Mouse (Mus musculus) myocyte (in vitro differentiated cells): ENCODE measurements at regions not wholly inside any gene's neighbourhood (a gene's known extent, or its start where the extent isn't known, plus 50 kb on each side); places are given as distances from the start of the nearest gene placed in this dataset.

Experiments
- H3K27me3 ChIP-seq: one replicate; pipeline ENCODE4 v1.6.1; 2011; ENCODE audit not compliant: control insufficient read depth, insufficient read depth, insufficient read length
- H3K36me3 ChIP-seq: one replicate; pipeline ENCODE4 v1.6.1; 2011; ENCODE audit not compliant: control insufficient read depth, insufficient read depth
- H3K4me2 ChIP-seq: one replicate; pipeline ENCODE4 v1.6.1; 2011; ENCODE audit warnings: low read depth, control low read depth
- H3K4me3 ChIP-seq: one replicate; pipeline ENCODE4 v1.5.1; 2011; ENCODE audit warnings: mild to moderate bottlenecking, control low read depth, moderate library complexity
- H3K79me2 ChIP-seq: one replicate; pipeline ENCODE4 v1.6.1; 2011; ENCODE audit not compliant: control insufficient read depth, insufficient read depth
- H3ac ChIP-seq: one replicate; pipeline ENCODE4 v1.6.1; 2011; ENCODE audit not compliant: control insufficient read depth, insufficient read length
- CEBPB ChIP-seq: IDR thresholded peaks from 2 replicates; pipeline ENCODE4 v1.6.1; 2011; ENCODE audit warnings: mild to moderate bottlenecking, moderate library complexity; ENCODE audit not compliant: poor library complexity, insufficient read depth, severe bottlenecking
- E2F4 ChIP-seq: IDR thresholded peaks from one replicate; pipeline ENCODE4 v1.6.1; 2011; ENCODE audit warnings: mild to moderate bottlenecking, control low read depth, moderate library complexity; ENCODE audit not compliant: insufficient read depth
- MAX ChIP-seq: IDR thresholded peaks from one replicate; pipeline ENCODE4 v1.6.1; 2011; ENCODE audit warnings: low read depth, mild to moderate bottlenecking, control low read depth
- MYOD1 ChIP-seq, 3 experiments: IDR thresholded peaks; one replicate each; pipeline ENCODE4 v1.6.1; 2011; ENCODE audit warnings: control low read depth in 2 of 3, low read depth in 2 of 3, mild to moderate bottlenecking in 2 of 3, moderate library complexity in 1 of 3; ENCODE audit not compliant: insufficient read length in 2 of 3, control insufficient read depth in 1 of 3
- MYOG ChIP-seq, 3 experiments: IDR thresholded peaks; one replicate each; pipeline ENCODE4 v1.6.1; 2011; ENCODE audit warnings: control low read depth in 2 of 3, low read depth in 2 of 3, mild to moderate bottlenecking in 2 of 3; ENCODE audit not compliant: insufficient read length in 2 of 3, control insufficient read depth in 1 of 3, insufficient read depth in 1 of 3
- POLR2A ChIP-seq: IDR thresholded peaks from one replicate; pipeline ENCODE4 v1.6.1; 2011; ENCODE audit warnings: low read depth, mild to moderate bottlenecking, control low read depth, moderate library complexity; ENCODE audit not compliant: insufficient read length
- POLR2AphosphoS2 ChIP-seq: IDR thresholded peaks from one replicate; pipeline ENCODE4 v1.6.1; 2011; ENCODE audit warnings: low read depth, control low read depth; ENCODE audit not compliant: insufficient read length
- REST ChIP-seq: IDR thresholded peaks from one replicate; pipeline ENCODE4 v1.6.1; 2011; ENCODE audit warnings: mild to moderate bottlenecking, control low read depth, moderate library complexity; ENCODE audit not compliant: insufficient read depth, insufficient read length
- SRF ChIP-seq: IDR thresholded peaks from one replicate; pipeline ENCODE4 v1.6.1; 2011; ENCODE audit warnings: low read depth; ENCODE audit not compliant: control insufficient read depth, insufficient read length
- TCF12 ChIP-seq: IDR thresholded peaks from one replicate; pipeline ENCODE4 v1.6.1; 2011; ENCODE audit warnings: mild to moderate bottlenecking, control low read depth; ENCODE audit not compliant: poor library complexity, insufficient read depth, severe bottlenecking
- TCF3 ChIP-seq: IDR thresholded peaks from one replicate; pipeline ENCODE4 v1.6.1; 2011; ENCODE audit warnings: low read depth, control low read depth; ENCODE audit not compliant: insufficient read length
- USF1 ChIP-seq: IDR thresholded peaks from one replicate; pipeline ENCODE4 v1.6.1; 2011; ENCODE audit warnings: low read depth, mild to moderate bottlenecking, control low read depth, moderate library complexity

- Histone ChIP-seq H3K4me2 (no peak overlapping the region), H3K36me3 (no peaks in the 10 kb centered on the region), H3K79me2 (no peaks in the 10 kb centered on the region), H3K27me3 (no peaks in the 10 kb centered on the region), H3ac (no peak overlapping the region), H3K4me3 (no peak overlapping the region)
- TF ChIP-seq TCF3 (no peak), POLR2A (no peak), REST (no peak), MAX (no peak), SRF (no peak), TCF12 (no peak), MYOD1 (IDR thresholded peaks at IDR 0.05; ENCODE audit: control insufficient read depth in 1 of 3, insufficient read length in 2 of 3, low read depth in 2 of 3) (no peak), E2F4 (no peak), MYOG (IDR thresholded peaks at IDR 0.05; ENCODE audit: control insufficient read depth in 1 of 3, insufficient read depth in 1 of 3, insufficient read length in 2 of 3, low read depth in 2 of 3) (no peak)
Measured at GRCm38 (mm10) chr3:50869211-50869610, 355.0 kb upstream of the Noct start.

GRCm38 (mm10) chr3:50879050-50879449, 345.2 kb upstream of the Noct start:
- H3K36me3 ChIP-seq = no peaks in the 10 kb centered on the region
- TF ChIP-seq POLR2AphosphoS2 (no peak), USF1 (no peak), TCF12 (no peak), MAX (no peak), MYOG (IDR thresholded peaks at IDR 0.05; ENCODE audit: control insufficient read depth in 1 of 3, insufficient read depth in 1 of 3, insufficient read length in 2 of 3, low read depth in 2 of 3) (no peak), POLR2A (no peak), TCF3 (no peak), MYOD1 (IDR thresholded peaks at IDR 0.05; ENCODE audit: control insufficient read depth in 1 of 3, insufficient read length in 2 of 3, low read depth in 2 of 3) (no peak), E2F4 (no peak), SRF (no peak), REST (no peak), CEBPB (no peak)

GRCm38 (mm10) chr3:50879595-50879994, 344.7 kb upstream of the Noct start:
- no peak for TF ChIP-seq POLR2AphosphoS2
- no peak for TF ChIP-seq MAX
- TF ChIP-seq CEBPB = no peak
- no peak for TF ChIP-seq MYOG (IDR thresholded peaks at IDR 0.05; ENCODE audit: control insufficient read depth in 1 of 3, insufficient read depth in 1 of 3, insufficient read length in 2 of 3, low read depth in 2 of 3)
- no peak for TF ChIP-seq POLR2A
- TF ChIP-seq TCF3 = no peak
- no peak for TF ChIP-seq E2F4
- Histone ChIP-seq H3K4me2 (no peak overlapping the region), H3K27me3 (no peaks in the 10 kb centered on the region), H3K36me3 (no peaks in the 10 kb centered on the region), H3ac (no peak overlapping the region), H3K4me3 (no peak overlapping the region), H3K79me2 (no peaks in the 10 kb centered on the region)

More at GRCm38 (mm10) chr3:50879050-50879449, 345.2 kb upstream of the Noct start:
- Histone ChIP-seq H3K4me3 (no peak overlapping the region), H3K4me2 (no peak overlapping the region), H3K79me2 (no peaks in the 10 kb centered on the region), H3K27me3 (no peaks in the 10 kb centered on the region), H3ac (no peak overlapping the region)

- Histone ChIP-seq H3K79me2 (no peaks in the 10 kb centered on the region), H3ac (no peak overlapping the region), H3K4me2 (no peak overlapping the region), H3K4me3 (no peak overlapping the region), H3K36me3 (no peaks in the 10 kb centered on the region), H3K27me3 (no peaks in the 10 kb centered on the region)
- no peak for TF ChIP-seq TCF3
- no peak for TF ChIP-seq USF1
- no peak for TF ChIP-seq TCF12
- TF ChIP-seq POLR2A = no peak
Measured at GRCm38 (mm10) chr3:50881437-50882248, 342.6 kb upstream of the Noct start.

- no peak for TF ChIP-seq MYOG (IDR thresholded peaks at IDR 0.05; ENCODE audit: control insufficient read depth in 1 of 3, insufficient read depth in 1 of 3, insufficient read length in 2 of 3, low read depth in 2 of 3)
- TF ChIP-seq POLR2AphosphoS2 = no peak
- no peak for TF ChIP-seq POLR2A
- TF ChIP-seq MAX = no peak
- Histone ChIP-seq H3K79me2 (no peaks in the 10 kb centered on the region), H3K4me2 (no peak overlapping the region), H3K4me3 (no peak overlapping the region), H3ac (no peak overlapping the region), H3K27me3 (no peaks in the 10 kb centered on the region), H3K36me3 (no peaks in the 10 kb centered on the region)
Measured at GRCm38 (mm10) chr3:50882249-50882733, 342.0 kb upstream of the Noct start.
